Mouse (Mus musculus): ENCODE measurements at regions not wholly inside any gene's neighbourhood (a gene's known extent, or its start where the extent isn't known, plus 50 kb on each side); places are given as distances from the start of the nearest gene placed in this dataset.

GRCm38 (mm10) chr12:7382455-7382854 lies 595.0 kb upstream of the Apob start:
- no peak for DNase-seq (ENCODE audit: low read depth, low spot score)

DNA sequence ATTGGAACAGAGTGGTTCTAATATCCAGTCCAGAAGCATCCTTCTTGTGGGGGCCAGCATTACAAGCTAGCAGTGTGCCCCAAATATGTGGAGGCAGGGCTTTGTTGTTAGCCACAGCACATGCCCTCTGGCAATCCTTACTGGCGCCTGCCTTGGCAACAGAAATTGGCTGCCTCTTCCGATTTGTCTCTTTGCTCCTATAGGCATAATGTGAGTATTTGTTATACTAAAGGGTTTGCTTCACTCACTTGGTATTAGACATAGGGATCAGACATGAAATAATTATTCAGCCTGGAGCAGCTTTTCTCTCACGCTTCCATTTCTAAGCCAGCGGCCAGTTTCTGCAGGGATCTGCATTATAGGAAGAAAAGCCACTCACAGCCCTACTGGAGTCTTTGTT lies 573.6 kb upstream of the Apob start:
- DNase-seq (ENCODE audit: low read depth, low spot score), result peak; percentile 11

DNA sequence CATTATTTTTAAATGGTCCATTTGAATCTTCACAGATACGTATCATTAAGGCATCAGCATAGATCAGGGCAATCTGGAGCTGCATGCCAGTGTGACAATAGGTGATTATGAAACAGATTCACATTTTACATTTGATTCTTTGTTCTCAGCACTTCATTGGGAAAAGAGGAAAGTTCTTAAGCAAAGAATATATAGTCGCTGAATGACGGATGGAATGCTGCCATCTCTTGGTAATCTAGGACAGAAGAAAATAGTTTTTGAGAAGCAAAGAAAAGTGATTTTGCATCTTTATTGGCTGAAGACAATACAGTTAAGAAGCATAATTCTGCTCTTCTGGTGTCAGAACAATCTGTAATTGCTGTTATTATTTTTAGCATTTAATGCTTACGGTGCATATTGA lies 565.6 kb upstream of the Apob start:
- no peak for DNase-seq (ENCODE audit: low read depth, low spot score)

DNA sequence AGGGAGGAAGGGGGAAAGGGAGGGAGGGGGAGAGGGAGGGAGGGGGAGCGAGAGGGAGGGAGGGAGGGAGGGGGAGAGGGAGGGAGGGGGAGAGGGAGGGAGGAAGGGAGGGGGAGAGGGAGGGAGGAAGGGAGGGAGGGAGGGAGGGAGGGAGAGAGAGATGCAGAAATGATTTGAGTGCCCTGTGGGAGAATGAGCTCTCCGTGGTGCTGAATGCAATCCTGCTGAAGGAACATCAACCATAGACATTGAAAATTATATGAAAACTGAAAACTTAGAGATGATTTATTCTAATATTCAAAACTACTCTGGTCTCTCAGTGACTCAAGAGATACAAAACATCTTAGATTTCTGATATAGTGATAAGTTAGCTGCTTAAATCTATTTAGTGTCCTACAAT lies 557.2 kb upstream of the Apob start:
- no peak for DNase-seq (ENCODE audit: low read depth, low spot score)

DNA sequence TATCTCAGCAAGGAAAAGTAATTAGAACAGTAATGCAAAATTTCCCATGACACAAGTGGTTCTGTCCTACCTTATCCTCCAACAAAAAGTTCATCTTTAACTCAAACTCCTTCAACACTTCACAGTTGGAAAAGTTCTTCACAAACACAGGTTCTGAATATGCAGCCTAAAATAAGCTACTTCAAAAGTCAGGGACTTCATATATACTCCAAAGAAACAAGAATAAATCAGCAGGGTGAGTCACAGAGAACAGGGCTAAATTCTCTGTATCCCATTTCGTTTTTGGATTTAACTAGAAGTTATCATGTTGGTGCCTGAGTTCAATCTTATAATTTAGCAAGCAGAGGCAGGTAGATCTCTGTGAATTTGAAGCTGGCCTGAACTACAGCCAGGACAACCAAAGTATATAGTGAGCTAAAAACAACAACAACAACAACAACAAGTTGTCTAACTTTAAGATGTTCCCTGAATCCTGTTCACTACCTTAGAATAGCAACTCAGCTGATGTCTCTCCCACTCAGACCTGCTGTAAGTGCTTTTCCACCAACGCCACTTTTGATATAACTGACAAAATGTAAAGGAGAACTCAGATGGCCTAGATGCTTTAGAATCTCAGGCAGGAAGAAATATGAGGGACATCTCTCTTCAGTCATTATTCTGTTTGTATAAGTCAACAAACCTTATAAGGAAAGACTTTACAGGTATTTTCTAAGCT lies 555.5 kb upstream of the Apob start:
- no peak for DNase-seq (ENCODE audit: low read depth, low spot score)

- no peak for DNase-seq (ENCODE audit: low read depth, low spot score)
Measured at GRCm38 (mm10) chr12:7430981-7431380, 546.5 kb upstream of the Apob start.

DNA sequence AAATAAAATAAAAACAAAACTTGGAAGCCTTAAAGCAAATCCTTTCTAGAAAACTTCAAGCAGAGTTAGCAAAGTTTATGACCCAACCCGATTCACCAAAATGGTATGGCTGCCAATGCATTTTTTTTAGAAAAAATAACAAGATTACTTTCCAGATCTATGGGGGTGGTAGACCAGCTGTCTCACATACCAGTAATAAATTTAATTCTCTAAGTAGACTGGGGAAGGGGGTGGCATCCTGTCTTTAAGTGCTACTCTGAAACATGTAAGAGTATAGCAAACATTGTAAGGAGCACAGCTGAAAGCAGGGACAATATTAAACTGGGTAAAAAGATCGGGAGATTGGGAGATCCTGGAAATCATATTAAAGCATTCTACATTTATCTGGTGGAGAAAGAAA lies 532.2 kb upstream of the Apob start:
- no peak for DNase-seq (ENCODE audit: low read depth, low spot score)

- DNase-seq (ENCODE audit: low read depth, low spot score), result no peak
Measured at GRCm38 (mm10) chr12:7450506-7450905, 526.9 kb upstream of the Apob start.

DNA sequence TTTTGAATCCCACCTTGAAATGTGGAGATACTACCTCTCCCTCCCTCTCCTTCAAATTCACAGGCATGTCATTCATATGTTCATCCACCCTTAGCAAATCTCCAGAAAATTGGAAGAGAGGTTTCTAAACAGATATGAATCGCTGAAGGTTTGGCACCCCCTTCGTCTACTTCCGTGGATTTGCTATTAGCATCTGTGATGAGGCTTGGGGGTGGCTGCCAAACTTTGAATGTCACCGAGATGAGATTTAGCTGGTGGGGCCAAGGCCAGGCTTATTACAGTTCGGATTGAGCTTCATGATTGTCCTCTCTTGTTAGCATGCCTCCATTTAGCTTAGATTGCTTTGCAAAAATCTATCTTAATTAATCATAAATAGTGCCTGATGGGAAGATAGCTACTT lies 520.4 kb upstream of the Apob start:
- no peak for DNase-seq (ENCODE audit: low read depth, low spot score)

- DNase-seq (ENCODE audit: low read depth, low spot score), result no peak
Measured at GRCm38 (mm10) chr12:7457544-7457943, 519.9 kb upstream of the Apob start.

DNA sequence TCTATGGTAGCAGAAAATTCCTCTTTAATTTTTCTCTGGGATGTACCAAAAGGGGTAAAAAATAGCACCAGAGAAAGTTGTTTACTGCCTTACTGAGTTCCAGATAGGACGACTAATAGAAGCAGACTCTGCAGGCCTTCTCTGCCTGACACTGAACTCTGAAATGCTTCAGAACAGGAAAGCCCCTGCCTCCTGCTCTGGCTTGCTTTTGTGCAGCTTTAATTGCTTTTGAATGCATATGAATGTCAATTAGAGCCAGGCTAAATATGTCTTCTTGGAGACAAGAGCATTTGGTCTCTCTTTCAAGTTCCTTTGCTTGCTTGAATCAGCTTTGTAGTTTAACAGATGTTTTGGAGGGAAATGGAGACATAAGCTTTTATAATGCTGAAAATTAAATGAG lies 512.5 kb upstream of the Apob start:
- no peak for DNase-seq (ENCODE audit: low read depth, low spot score)

DNA sequence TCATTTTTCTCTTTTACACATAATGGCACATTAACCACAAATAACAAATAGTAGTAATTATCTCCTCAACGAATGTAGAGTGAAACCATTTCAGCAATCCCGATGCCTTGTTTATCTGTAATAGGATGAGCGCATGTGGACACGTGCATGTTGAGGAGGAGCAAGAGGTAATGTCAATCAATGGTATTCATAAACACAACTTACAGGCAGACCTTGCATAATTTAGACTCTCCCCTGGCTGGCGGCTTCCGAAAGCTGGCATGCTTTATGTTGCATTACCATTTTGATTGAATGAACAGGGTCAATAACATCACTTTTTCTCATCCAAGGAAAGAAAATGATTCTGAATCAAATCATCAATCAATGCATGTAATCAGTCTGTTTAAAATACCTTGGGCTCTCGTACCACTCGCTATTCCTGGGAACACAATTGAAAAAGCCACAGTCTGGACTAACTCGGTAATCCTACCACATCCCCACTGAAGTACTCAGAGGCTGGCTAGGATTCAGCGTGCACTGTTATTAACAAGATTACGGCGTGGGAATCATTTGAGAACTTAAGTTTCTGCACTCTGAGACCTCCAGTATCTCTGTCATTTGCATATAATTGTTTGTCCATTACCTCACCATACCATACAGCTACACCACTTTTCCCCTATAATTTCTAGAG lies 464.7 kb upstream of the Apob start:
- DNase-seq (ENCODE audit: low read depth, low spot score), result no peak

- no peak for DNase-seq (ENCODE audit: low read depth, low spot score)
Measured at GRCm38 (mm10) chr12:7537389-7537788, 440.1 kb upstream of the Apob start.

GRCm38 (mm10) chr12:7543281-7543981 lies 434.0 kb upstream of the Apob start:
- peak; percentile 60 for DNase-seq (ENCODE audit: low read depth, low spot score)

- no peak for DNase-seq (ENCODE audit: low read depth, low spot score)
Measured at GRCm38 (mm10) chr12:7548759-7549158, 428.7 kb upstream of the Apob start.

- no peak for DNase-seq (ENCODE audit: low read depth, low spot score)
Measured at GRCm38 (mm10) chr12:7560245-7560644, 417.2 kb upstream of the Apob start.

GRCm38 (mm10) chr12:7576081-7576480 lies 401.4 kb upstream of the Apob start:
- DNase-seq (ENCODE audit: low read depth, low spot score), result no peak

- DNase-seq (ENCODE audit: low read depth, low spot score), result no peak
Measured at GRCm38 (mm10) chr12:7587501-7587900, 389.9 kb upstream of the Apob start.

GRCm38 (mm10) chr12:7611272-7612092 lies 366.0 kb upstream of the Apob start:
- no peak for DNase-seq (ENCODE audit: low read depth, low spot score)

DNA sequence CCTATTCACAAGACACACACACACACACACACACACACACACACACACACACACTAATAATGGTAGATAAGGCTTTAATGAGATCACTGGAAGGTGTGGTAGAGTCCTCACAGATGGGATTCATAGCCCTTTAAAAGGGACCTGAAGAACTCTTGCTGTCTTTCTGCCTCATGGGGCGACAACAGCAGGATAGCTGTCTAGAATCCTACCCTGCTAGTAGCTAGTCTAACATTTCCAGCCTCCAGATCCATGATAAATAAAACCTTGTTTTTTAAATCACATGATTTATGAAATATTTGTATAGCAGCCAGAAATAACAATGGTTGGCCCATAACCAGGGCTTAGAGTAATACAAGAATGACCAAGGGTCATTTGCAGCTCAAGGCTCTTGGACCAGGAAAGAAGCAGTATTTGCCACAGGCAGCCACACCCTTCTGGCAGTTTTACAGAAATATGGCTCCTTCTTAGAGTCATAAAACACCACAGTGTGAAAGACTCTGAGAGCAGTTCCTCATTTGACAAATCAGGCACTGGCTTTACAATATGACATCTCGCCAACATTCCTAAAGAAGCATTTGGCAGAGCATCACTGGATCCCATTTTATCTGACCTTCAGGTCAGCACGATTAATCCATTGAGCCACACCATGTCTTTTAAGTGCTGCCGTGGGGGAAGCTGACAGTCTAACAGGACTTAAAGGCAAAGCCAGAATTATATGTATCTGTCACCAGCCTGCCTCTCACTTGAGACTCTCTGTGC lies 340.9 kb upstream of the Apob start:
- DNase-seq (ENCODE audit: low read depth, low spot score), result no peak

GRCm38 (mm10) chr12:7637629-7638028 lies 339.8 kb upstream of the Apob start:
- DNase-seq (ENCODE audit: low read depth, low spot score), result no peak
